Mouse (Mus musculus) 3T3-L1 (cell line): ENCODE measurements around the gene Kcnc4.

Source experiments
- DNase-seq: peaks from one replicate; pipeline ENCODE4 v3.0.0-alpha.2; 2015; ENCODE audit warnings: low read depth, low spot score

The Kcnc4 gene

DNA sequence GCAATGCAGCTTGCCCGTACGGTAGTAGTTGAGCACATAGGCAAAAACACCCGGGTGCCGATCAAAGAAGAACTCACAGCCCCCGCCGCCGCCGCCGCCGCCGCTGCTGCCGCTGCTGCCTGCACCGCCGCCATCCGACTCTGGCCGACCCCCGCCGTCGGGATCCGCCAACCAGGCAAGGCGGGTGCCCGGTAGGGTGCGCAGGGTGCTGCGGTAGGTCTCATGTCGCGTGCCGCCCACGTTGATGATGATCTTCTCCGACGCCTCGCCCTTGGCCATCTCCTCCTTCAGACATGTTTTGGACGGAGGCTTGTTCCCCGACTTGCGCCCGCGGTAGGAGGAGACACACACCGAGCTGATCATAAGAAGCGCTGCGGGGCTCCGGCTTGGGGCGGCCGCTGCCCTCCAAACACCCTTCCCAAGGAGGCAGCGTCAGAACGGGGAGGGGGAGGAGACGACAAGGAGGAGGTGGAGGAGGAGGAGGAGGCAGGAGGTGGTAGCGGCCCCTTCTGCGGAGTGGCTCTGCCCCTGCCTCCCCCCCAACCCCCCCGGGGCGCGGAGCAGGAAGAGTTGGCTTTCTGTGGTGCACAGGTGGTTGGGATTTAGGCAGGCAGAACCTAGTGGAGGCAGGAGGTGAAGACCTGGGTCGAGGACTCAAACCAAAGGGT lies 690 bp downstream of the Kcnc4 start:
- no peak for DNase-seq

DNA sequence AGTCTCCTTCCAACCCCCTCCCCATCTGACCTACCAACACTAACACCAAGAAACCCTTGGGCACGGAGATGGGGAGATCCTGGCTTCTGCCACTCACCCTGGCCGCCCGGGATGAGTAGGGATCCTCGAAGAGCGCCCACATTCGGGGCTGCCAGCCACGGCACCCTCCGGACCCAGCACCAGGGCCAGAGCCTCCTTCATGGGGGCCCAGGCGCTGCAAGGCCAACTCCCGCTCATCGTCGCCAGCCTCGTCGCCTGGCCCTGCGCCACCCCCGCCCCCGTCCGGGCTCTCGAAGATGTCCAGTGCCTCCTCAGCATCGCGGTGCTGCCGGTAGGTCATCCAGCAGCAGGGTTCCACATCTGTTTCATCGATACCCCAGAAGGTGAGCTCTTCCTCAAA lies 1.2 kb downstream of the Kcnc4 start:
- DNase-seq = no peak

DNA sequence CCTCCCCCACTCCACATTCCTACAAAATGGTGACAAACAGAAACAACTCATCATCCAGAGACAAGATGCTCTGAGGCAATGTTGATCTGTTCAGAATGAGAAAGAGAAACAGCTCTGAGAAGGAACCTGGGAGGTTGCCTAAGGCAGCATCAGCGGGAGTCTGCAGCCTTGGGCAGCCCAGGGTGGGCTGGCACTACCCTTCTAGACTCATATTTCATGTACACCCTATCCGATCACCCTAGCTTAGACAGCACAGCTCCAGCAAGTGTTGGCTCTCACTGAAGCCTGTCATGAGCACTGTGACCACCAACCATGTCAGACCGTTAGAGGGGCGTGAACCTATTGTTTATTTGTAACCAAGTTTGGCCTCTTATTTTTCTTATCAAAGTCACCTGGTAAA lies 5.1 kb downstream of the Kcnc4 start:
- no peak for DNase-seq

DNA sequence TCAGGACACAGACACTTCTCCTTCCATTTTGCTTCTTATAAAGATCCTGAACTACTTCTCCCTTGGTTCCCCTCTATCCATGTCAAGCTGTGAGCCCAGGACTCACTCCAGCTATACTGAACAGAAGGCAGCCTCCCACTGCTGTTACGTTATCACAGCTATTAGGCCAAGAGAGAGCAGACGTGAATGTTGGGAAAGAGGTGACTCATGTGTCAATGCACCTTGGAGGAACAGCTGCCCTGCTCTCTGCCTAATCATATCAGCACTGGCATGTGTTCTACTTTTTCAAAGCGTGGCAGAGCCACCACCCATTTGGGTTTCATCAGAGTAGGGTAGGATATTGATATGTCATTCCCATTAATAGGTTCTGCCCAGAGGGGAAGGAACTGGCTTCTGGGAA lies 12.5 kb downstream of the Kcnc4 start:
- DNase-seq = peak; percentile 42

DNA sequence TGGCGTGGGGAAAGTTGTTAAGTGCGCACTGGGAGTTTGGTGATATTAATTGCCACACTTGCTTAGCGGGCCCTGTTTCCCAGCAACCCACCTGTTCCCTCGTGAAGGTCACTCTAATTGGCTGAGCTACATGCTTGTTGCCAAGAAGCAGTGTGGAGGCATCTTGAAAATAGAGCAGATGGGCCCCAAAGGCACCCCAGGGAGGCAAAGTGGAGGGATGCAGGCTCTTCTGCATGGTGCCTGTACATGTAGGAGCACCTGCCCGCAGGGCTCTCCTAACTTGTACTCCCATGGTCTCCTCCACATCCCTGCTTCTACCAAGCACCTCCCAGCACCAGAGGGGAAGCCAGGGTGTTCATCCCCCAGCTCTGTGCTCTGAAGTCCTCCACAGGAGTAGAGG lies 15.5 kb downstream of the Kcnc4 start:
- DNase-seq = no peak

DNA sequence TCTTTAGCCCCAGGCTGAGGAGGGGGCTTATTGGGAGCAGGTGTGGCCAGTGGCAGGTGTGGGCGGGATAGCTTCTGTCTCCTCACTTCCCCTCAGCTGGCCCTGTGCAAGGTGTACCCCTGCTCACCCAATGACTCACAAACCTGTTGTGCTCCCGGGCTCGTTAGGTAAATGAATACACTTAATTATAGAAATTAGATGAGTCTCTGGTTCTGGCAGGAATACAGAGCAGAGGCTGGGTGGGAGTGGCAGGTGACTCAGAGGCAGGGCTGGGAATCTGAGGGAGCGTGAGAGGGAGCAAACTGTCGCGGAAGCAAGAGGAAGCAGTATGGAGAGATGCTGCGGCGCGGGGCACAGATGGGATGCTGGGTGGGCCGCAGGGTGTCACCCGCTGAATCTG lies 17.2 kb downstream of the Kcnc4 start:
- no peak for DNase-seq

DNA sequence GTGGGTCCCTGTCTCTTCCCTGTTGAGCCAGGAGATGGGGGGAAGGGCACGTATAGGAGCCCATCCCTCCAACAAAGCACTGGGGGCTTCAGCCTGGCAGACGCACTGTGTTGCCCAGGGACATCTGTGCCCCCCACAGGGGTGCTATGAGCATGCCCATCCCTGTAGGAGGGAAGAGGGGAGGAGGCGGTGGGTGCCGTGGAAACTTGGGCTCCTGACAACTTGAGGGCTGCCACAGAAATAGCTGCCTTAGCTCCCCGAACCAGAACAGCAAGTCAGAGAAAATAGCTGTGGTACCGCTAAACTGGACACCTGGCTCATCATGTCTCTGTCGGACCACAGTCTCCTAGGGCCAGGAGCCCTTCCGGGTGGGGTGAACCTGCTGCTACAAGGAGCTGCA lies 18.0 kb downstream of the Kcnc4 start:
- no peak for DNase-seq

DNA sequence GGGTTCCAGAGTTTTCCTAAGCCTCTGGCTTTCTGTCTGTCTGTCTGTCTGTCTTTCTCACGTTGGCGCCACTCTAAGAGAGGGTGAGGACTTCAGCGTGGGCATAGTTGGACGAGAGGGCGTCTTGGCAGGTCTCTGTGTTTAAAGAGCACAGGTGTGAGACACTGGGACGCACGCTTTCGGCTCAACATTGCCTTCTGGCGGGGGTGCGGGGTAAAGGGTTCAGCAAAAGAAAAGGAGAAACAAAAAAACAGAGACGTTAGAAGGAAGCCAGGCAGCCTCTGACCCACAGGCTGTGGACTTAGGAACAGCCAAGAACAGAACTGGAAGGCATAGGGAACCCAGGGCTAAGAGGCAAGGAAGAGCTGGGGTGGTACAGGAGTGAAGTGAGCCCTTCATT lies 20.1 kb downstream of the Kcnc4 start:
- no peak for DNase-seq

DNA sequence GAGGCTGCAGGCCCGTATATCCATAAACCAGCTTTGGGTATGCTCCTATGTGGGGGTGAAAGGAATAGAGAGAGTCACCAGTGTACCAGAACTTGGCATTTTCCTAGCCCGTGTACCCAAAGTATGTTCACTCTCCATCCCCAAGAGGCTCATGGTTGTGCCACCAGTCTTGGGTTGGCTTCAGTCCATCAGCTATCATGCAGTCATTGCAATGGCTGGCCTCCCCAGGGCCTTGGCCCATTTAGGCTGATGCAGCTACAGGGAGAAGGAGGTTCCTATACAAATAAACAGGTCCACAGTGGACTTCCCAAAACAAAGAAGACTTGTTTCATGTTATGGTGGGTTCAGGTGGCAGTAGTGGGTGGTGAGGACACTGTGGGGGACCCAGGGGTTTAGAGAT lies 21.7 kb downstream of the Kcnc4 start:
- no peak for DNase-seq

DNA sequence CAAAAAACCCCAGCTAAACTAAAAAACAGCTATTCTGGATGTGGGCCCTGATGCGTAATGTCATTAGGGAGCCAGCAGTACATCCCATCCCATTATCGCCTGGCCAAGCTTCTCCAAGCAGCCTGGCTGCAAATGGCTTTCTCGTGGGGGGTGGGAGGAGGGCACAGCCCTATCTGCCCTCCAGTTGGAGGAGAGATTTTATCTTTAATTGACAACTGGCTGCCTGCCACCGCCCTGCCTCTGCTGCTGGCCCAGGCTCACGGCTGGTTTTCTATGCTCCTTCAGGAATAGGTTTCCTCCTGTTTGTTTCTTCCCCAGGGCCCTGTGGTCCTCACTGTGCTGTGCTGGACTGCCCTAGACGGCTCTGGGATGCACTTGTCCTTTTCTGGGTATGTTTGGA lies 22.9 kb downstream of the Kcnc4 start:
- DNase-seq = no peak

DNA sequence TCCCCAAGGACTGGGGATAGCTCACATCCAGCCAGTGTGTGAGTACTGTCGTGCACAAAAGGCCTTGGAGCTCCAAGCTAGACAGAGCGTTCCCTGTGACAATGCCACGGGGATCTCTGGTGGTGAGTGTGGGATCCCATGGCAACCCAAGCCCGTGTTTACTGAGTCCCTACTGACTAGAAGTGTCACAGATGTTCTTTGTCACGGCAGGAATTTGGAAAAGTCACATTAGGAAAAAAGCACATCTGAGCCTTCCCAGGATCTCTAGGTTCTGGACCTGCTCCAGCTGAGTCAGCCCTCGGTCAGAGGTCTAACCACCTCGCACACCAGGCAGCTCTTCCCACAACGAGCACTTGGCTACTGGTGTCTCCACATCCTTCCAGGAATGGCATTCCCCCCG lies 25.7 kb downstream of the Kcnc4 start:
- DNase-seq = peak; percentile 78

DNA sequence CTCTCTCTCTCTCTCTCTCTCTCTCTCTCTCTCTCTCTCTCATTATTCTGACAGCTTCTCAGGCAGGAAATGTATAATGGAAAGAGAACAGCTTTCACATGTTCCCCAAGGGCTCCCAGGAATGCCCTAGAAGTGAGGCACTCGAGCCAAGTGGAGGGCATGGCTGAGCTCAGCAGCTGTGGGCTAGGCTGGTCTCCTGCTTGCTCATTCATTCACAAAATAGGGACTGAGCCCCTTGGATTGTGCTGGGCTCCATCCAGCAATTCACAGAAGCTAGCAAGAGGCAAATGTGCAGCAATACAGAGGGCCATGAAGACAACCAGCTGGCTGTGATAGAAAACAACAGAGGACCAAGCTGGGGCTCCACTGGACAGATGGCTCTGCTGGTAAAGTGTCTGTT lies 28.1 kb downstream of the Kcnc4 start:
- DNase-seq = no peak

DNA sequence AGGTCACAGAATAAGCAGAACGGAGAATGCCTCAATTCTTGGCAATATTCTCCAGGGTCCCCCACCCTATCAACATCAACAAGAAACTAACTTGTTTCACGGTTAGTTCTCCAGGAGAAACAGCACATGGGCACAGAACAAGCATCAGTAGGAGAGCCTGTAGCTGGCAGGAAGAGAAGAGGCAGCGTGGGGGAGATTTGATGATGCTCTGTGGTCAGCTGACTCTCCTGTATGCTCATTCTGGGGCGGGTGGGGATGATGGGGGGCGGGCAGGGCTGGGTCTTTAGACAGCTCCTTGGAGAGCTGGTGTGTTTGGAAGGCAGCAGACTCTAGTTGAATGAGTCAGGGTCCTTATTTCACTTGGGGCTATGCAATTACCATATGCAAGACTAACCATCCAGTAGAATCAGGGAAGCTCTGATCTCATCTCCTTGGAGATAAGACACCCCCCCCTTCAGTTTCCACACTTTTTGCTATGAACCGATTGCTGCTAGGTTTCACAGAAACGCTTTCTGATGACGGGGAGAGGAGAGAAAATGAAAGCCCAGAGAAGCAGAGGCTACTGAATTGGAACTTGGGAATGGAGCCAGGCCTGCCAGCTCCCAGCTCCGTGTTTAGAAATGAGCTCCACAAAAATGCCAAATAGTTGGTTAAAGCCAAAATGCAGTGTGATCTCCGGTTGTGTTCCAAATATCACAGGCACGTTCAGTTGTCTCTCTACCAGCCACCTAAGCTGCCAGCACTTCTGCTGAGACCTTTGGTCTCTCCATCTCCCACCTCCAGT lies 34.9 kb downstream of the Kcnc4 start:
- no peak for DNase-seq

DNA sequence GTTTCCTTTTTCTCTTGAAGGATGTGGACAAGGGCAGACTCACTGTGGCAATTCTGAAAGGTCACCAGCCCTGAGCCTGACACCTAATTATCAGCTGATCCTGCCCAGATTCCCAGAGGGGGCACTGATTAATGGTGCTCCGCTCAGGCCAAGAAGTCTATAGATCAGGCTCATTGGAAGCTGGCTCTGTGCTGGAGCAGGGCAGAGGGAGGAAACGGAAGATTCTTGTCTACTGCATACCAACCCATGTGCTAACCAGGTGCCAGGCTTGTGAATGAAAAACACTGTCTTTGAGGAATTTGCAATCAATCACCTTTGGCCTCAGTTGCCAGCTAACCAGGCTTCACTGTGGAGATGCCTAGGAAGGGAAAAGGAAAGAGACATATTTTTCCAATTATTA lies 39.2 kb downstream of the Kcnc4 start:
- no peak for DNase-seq

DNA sequence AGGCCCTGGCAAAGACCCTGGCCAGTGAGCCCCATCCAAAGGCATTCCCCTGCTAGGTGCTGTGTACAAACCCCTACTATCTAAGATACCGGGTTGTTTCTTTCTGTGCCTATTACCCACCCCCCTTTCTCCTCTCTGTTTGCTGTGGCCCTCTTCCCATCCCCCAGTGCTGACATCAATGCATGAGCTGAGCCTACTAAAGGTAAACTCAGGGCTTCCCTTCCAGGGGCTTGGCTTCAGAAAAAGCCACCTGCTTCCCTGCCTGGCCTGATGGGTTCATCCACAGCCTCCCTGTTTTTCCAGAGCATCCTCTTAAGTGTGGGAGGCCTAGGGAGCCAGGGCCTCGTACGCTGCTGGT lies 42.1 kb downstream of the Kcnc4 start:
- no peak for DNase-seq

DNA sequence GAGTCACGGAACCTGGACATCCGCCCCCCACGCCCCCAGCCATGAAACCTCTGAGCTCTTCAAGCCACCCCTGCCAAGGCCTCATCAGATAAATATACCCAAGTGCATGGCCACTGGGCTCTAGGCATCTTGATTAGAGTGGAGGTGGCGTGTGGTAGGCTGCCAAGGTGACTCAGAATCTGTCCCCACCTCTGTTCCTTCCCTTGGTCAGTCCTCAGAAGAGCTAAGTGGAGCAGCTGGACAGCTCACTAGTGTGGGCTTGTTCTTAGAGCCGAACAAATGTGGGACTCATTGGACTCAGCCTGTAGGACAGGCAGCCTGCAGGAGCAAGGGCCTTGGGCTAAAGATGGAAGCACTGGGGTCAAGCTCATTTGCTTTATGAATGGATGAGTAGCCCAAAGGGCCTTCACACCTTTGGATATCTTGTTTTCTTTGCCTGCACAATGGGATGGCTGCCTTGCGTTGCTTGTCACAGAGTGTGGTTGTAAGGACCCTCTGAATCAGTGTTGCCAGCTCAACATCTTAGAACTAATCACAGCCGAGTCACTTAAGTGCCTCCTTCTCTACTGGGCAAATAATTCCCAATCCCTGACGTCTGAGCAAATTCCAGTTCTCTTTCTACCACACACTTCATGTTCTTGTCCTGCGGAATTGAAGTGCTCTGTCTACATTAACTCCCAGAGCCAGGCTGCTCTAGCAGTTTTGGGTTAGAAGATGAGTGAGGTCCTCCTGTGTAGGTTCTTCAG lies 42.6 kb downstream of the Kcnc4 start:
- DNase-seq = peak; percentile 5

DNA sequence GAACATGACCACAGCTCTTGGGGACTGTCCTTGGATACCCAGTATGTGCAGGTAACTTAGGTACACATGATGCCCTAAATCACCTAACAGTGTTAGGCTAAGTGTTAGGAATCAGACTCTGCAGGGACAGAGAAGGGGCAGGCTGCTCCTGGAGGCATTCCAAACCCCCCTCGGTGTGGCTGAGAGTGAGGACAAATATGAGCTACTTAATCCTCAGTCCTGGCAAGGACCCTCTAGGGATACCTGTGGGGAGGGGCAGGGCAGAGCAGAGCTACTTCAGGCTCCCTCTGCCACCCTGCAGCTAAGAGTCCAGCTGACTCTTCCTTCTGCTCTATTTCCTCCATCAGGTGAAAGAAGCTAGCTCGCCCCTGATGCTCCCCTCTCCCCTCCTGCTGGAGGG lies 46.3 kb downstream of the Kcnc4 start:
- DNase-seq = no peak

DNA sequence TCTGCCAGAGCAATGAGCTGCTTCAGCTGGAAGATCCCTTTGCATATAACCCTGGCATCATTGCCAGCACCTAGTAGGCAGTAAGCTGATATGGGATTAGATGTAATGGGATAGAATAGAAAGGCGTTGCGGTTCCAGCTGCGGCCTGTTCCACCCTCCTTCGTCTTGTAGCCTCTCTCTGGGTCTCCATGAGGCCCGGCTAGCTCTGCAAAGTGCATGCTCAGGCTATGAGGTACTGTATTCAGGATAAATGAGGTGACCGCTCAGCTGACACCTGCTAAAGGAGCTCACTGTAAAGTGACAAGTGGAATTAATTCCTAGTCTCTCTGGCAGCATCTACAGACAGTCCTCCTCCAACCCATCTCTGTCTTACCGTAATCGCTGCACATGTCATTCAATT lies 46.8 kb downstream of the Kcnc4 start:
- DNase-seq = no peak

DNA sequence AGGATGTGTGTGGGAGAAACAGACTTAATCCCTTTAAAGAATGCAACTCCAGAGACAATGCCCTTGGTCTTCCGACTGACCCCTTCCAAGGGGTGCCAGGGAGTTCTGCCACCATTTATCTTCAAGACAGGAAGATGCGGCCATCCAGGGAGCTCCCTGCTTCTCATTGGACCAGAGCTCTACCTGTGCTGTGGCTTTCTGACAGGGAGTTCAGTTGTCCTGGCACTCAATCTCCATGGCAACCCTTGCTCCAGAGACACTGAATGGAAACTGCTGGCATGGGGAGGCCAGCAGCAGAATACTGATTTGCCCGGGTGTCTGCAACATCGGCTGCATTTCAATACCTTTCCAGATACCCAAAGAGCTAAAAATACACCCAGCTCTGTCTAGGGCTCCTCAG lies 47.7 kb downstream of the Kcnc4 start:
- no peak for DNase-seq

DNA sequence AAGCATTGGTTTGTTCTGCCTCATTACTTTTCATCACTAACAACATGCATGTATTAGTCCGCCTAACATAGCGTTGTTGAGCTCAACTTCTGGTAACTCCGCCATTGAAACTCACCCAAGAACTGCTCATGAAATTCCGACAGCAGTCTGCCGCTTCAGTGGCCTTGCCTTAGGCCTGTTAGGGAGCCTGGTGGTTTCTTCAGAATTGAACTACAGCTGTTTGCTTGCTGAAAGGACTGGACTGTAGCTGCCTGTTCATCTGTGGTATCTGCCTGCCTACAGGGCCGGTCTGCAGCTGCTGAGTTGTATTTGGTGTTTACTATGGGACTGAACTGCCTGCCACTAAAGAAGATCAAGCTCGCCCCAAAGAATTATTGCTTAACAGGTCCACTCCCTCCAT lies 58.0 kb downstream of the Kcnc4 start:
- DNase-seq = no peak

DNA sequence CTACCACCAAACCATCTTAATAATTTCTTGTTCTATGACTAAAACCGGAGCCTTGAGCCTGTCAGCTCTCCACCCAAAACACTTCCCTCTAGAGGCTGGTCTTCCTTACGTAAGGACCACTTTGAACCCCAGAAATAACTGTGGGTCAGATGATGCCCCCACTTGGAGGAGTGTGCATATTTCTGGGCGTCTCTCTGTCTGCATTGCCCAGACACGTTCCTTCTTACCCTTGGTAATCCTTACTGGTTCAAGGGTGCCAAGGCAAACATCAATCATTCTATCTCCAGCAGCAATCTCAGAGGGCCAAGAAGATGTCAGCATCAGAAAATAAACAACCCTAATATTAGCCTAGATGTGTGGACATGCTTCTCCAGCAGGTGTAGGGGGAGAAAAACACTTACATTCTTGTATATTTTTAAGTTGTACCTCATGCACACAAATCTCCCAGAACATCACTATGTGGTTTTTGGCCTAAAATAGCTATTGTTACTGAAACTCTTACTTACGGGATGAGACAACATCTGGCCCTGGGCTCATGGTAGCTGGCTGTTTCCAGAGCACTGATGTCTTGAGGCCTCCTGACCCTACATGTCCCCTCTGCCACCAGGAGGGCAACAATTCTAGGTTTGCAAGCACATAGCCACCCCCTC lies 59.2 kb downstream of the Kcnc4 start:
- no peak for DNase-seq

DNA sequence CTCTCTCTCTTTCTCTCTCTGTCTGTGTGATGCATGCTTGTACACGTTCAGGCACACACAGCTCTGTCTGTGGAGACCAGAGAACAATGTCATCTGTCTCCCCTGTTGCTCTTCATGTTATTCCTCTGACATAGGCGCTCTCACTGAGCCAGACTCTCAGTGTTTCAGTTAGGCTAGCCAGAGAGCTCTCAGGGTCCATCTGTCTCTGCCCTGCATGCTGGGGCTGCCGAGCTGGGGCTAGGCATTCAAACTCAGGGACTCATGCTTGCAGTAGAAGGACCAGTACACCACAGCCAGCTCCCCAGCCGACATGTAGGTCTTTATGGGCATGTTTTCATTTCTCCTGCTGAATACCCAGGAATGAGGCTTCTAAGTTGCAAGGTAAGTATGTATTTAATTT lies 68.2 kb downstream of the Kcnc4 start:
- DNase-seq = no peak
